Mouse (Mus musculus): ENCODE data around the gene Olfr341.

Olfr341 gene

GRCm38 (mm10) chr2:36482368-36482767 is at the start of gene Olfr341:
Gene Olfr341 (minus strand): TSS chr2:36482468.
- DNase-seq, result no peak

- no peak for DNase-seq
Observed at GRCm38 (mm10) chr2:36524698-36525097, 42.4 kb upstream of the Olfr341 start, which contains the start of gene Olfr342. Gene Olfr342 (plus strand): TSS chr2:36524998.

GRCm38 (mm10) chr2:36473634-36474033 is 8.6 kb downstream of the Olfr341 start:
- no peak for DNase-seq

GRCm38 (mm10) chr2:36452287-36452686 is 30.0 kb downstream of the Olfr341 start, which contains the start of gene Olfr340:
Gene Olfr340 (plus strand): TSS chr2:36452587.
- no peak for DNase-seq

All from lung, postnatal 36 days (tissue).